ENCODE assay signal across 9 mouse cellular contexts in the genomic region with DNA sequence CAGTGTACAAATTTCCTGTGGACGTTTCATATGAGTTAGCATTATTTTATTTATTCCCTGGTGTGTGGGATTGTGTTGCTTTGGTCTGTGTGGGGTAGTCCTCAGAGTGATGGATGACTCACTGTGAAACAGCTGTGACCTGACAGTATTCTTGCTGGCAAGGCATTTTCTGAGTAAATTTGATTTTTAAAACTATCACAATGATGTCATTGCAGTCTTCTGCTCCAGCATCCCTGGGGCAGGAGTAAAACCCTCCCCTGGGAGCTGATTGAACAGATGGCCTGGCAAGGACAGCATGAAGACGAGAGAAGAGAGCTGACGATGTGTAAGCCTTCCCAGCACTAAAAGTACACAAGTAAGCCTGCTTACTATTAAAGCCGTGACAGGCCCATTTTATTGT.
A peak's percentile ranks its signal among the peaks of the same experiment; 100 is the strongest.
DNase-seq lines count a peak whose midpoint lies in the region; ATAC-seq and TF ChIP-seq lines count a peak whose summit lies in the region.
"Had no signal": no experiment of that assay in that cellular context is flagged by ENCODE, and none has a peak within 500 bp of the region (broad histone marks: within the 10 kb centered on the region; RNA-seq: fewer than 3 reads in every experiment).

No protein-coding gene starts in this region.

- no peak for TF ChIP-seq POLR2A in thymus, adult 2 months (IDR thresholded peaks at IDR 0.05; ENCODE audit: control insufficient read depth, extremely low read depth, insufficient read depth, low read length, poor library complexity)
- no peak for TF ChIP-seq POLR2A in heart, adult 2 months (IDR thresholded peaks at IDR 0.05; ENCODE audit: insufficient read depth, low read depth, low read length)

- peak; percentile 41; the same call in 1 of the 2 replicates for ATAC-seq in heart, embryonic 16.5 days (replicated peaks; ENCODE audit: extremely low read depth, insufficient read depth, low FRiP score)
- ATAC-seq in hindbrain, embryonic 14.5 days (ENCODE audit: low FRiP score), result peak; percentile 77; the same call in 1 of the 2 replicates
- ATAC-seq in limb, embryonic 15.5 days (ENCODE audit: insufficient number of reproducible peaks, low FRiP score, low TSS enrichment, low read depth), result peak; percentile 71; the same call in 1 of the 2 replicates
- no peak for ATAC-seq in erythroid progenitor cell, adult 5-6 weeks (replicated peaks; ENCODE audit: low FRiP score, poor library complexity, severe bottlenecking)

- H3K9me3 ChIP-seq in heart, embryonic 16.5 days (replicated peaks; ENCODE audit: control insufficient read depth, low read length), result no peaks in the 10 kb centered on the region
- H3K9me3 ChIP-seq in heart, embryonic 10.5 days, result no peaks in the 10 kb centered on the region
- no peaks in the 10 kb centered on the region for H3K9me3 ChIP-seq in hindbrain, embryonic 14.5 days (ENCODE audit: control insufficient read depth, low read length)
- H3K9me3 ChIP-seq in limb, embryonic 15.5 days, result no peaks in the 10 kb centered on the region
- H3K9me3 ChIP-seq: limb, embryonic 12.5 days had no signal

- no peak for TF ChIP-seq CTCF in thymus, adult 2 months (IDR thresholded peaks at IDR 0.05; ENCODE audit: borderline replicate concordance, control insufficient read depth, extremely low read depth, insufficient read depth, low read length, poor library complexity)
- no peak for TF ChIP-seq CTCF in heart, adult 2 months (IDR thresholded peaks at IDR 0.05)

- WGBS in heart, embryonic 16.5 days, result 34% methylated on average over 4 of the region's 4 CpGs
- 50% methylated on average over 4 of the region's 4 CpGs for WGBS in heart, embryonic 10.5 days
- WGBS in hindbrain, embryonic 14.5 days, result 27% methylated on average over 4 of the region's 4 CpGs
- 30% methylated on average over 4 of the region's 4 CpGs for WGBS in limb, embryonic 15.5 days
- 61% methylated on average over 4 of the region's 4 CpGs for WGBS in thymus, adult 2 months
- 44% methylated on average over 4 of the region's 4 CpGs for WGBS in heart, adult 2 months

- TF ChIP-seq EP300 in heart, adult 2 months (IDR thresholded peaks at IDR 0.05; ENCODE audit: insufficient read depth, low read depth, low read length), result no peak

- DNase-seq in heart, embryonic 10.5 days (ENCODE audit: low spot score), result no peak
- peak; percentile 30 to 48 for DNase-seq in cerebellum, adult 18-20 months
- DNase-seq in hindbrain, embryonic 14.5 days (ENCODE audit: low spot score), result no peak
- DNase-seq in thymus, adult 2 months, result no peak
- DNase-seq in heart, adult 2 months, result no peak

- H3K27ac ChIP-seq in heart, embryonic 16.5 days (ENCODE audit: low read length), result no peak overlapping the region
- H3K27ac ChIP-seq in heart, embryonic 10.5 days, result no peak overlapping the region
- H3K27ac ChIP-seq in hindbrain, embryonic 14.5 days, result no peak overlapping the region
- H3K27ac ChIP-seq in limb, embryonic 15.5 days, result no peak overlapping the region
- no peak overlapping the region for H3K27ac ChIP-seq in thymus, adult 2 months (ENCODE audit: control insufficient read depth, insufficient read depth, low read length)
- no peak overlapping the region for H3K27ac ChIP-seq in heart, adult 2 months
- H3K27ac ChIP-seq: limb, embryonic 12.5 days had no signal

- no peaks in the 10 kb centered on the region for H3K79me2 ChIP-seq in heart, adult 2 months (replicated peaks; ENCODE audit: control insufficient read depth, insufficient read depth, low read length)

- H3K9ac ChIP-seq in heart, embryonic 16.5 days (ENCODE audit: low read length), result no peak overlapping the region
- no peak overlapping the region for H3K9ac ChIP-seq in hindbrain, embryonic 14.5 days
- H3K9ac ChIP-seq in limb, embryonic 15.5 days, result no peak overlapping the region
- no peak overlapping the region for H3K9ac ChIP-seq in heart, adult 2 months (ENCODE audit: low read depth, low read length)
- H3K9ac ChIP-seq: limb, embryonic 12.5 days had no signal

- no peaks in the 10 kb centered on the region for H3K27me3 ChIP-seq in heart, embryonic 16.5 days (ENCODE audit: control insufficient read depth, insufficient read depth, low read length)
- H3K27me3 ChIP-seq in heart, embryonic 10.5 days (ENCODE audit: insufficient read depth, poor library complexity, severe bottlenecking), result no peaks in the 10 kb centered on the region
- no peaks in the 10 kb centered on the region for H3K27me3 ChIP-seq in hindbrain, embryonic 14.5 days (ENCODE audit: control insufficient read depth, insufficient read depth, low read length)
- no peaks in the 10 kb centered on the region for H3K27me3 ChIP-seq in limb, embryonic 15.5 days
- no peaks in the 10 kb centered on the region for H3K27me3 ChIP-seq in thymus, adult 2 months (ENCODE audit: control insufficient read depth, insufficient read depth, low read length)
- no peaks in the 10 kb centered on the region for H3K27me3 ChIP-seq in heart, adult 2 months (ENCODE audit: control insufficient read depth, insufficient read depth, low read length)
- H3K27me3 ChIP-seq: limb, embryonic 12.5 days had no signal

- H3K4me3 ChIP-seq in heart, embryonic 16.5 days (ENCODE audit: low read length), result no peak overlapping the region
- no peak overlapping the region for H3K4me3 ChIP-seq in heart, embryonic 10.5 days
- H3K4me3 ChIP-seq in hindbrain, embryonic 14.5 days (replicated peaks; ENCODE audit: low read length), result no peak overlapping the region
- H3K4me3 ChIP-seq in limb, embryonic 15.5 days, result no peak overlapping the region
- no peak overlapping the region for H3K4me3 ChIP-seq in thymus, adult 2 months (ENCODE audit: control insufficient read depth, insufficient read depth, low read length)
- no peak overlapping the region for H3K4me3 ChIP-seq in heart, adult 2 months
- H3K4me3 ChIP-seq: limb, embryonic 12.5 days had no signal

- H3K4me1 ChIP-seq in heart, embryonic 16.5 days (ENCODE audit: control insufficient read depth, insufficient read depth, low read length), result no peaks in the 10 kb centered on the region
- no peaks in the 10 kb centered on the region for H3K4me1 ChIP-seq in heart, embryonic 10.5 days
- no peaks in the 10 kb centered on the region for H3K4me1 ChIP-seq in hindbrain, embryonic 14.5 days (replicated peaks; ENCODE audit: control insufficient read depth, insufficient read depth, low read length)
- no peaks in the 10 kb centered on the region for H3K4me1 ChIP-seq in limb, embryonic 15.5 days
- H3K4me1 ChIP-seq in thymus, adult 2 months (replicated peaks; ENCODE audit: control insufficient read depth, insufficient read depth, low read length), result no peaks in the 10 kb centered on the region
- no peaks in the 10 kb centered on the region for H3K4me1 ChIP-seq in heart, adult 2 months (ENCODE audit: control insufficient read depth, insufficient read depth, low read length)
- H3K4me1 ChIP-seq: limb, embryonic 12.5 days had no signal

- intact Hi-C loops in heart, adult 2 months (cut with DNase I), result no loop called here

- H3K36me3 ChIP-seq in heart, embryonic 16.5 days (ENCODE audit: control insufficient read depth, insufficient read depth), result no peaks in the 10 kb centered on the region
- H3K36me3 ChIP-seq in heart, embryonic 10.5 days, result no peaks in the 10 kb centered on the region
- no peaks in the 10 kb centered on the region for H3K36me3 ChIP-seq in hindbrain, embryonic 14.5 days (replicated peaks; ENCODE audit: control insufficient read depth, insufficient read depth)
- no peaks in the 10 kb centered on the region for H3K36me3 ChIP-seq in limb, embryonic 15.5 days
- no peaks in the 10 kb centered on the region for H3K36me3 ChIP-seq in thymus, adult 2 months (ENCODE audit: control insufficient read depth, insufficient read depth, low read length)
- no peaks in the 10 kb centered on the region for H3K36me3 ChIP-seq in heart, adult 2 months (ENCODE audit: control insufficient read depth, insufficient read depth, low read length)
- H3K36me3 ChIP-seq: limb, embryonic 12.5 days had no signal

- no peak overlapping the region for H3K4me2 ChIP-seq in heart, embryonic 16.5 days (ENCODE audit: low read depth, low read length)
- no peak overlapping the region for H3K4me2 ChIP-seq in hindbrain, embryonic 14.5 days (replicated peaks)
- H3K4me2 ChIP-seq in limb, embryonic 15.5 days, result no peak overlapping the region
- H3K4me2 ChIP-seq: limb, embryonic 12.5 days had no signal

Comparison
In these comparisons a context has a peak if more than half of its experiments do, and no peak if none do; other contexts are left out.
1. DNase-seq: peak in cerebellum, adult 18-20 months (2 of 2); none in heart, embryonic 10.5 days (single experiment), hindbrain, embryonic 14.5 days (single experiment), thymus, adult 2 months (single experiment) and heart, adult 2 months (0 of 2).